Mouse (Mus musculus): Measurements from ENCODE around the gene Zfp385b.

Zfp385b gene

GRCm38 (mm10) chr2:77819539-77819938 is at the start of gene Zfp385b:
TSS of gene Zfp385b (minus strand) at chr2:77819639.
- in situ Hi-C loops (cut with MseI, MboI) = no loop called here

- in situ Hi-C loops (cut with MseI, MboI) = no loop called here
Observed at GRCm38 (mm10) chr2:77863934-77864333, 44.5 kb upstream of the Zfp385b start.

- in situ Hi-C loops (cut with MseI, MboI) = no loop called here
Observed at GRCm38 (mm10) chr2:77863522-77863921, 44.1 kb upstream of the Zfp385b start.

GRCm38 (mm10) chr2:77841464-77841863 is 22.0 kb upstream of the Zfp385b start:
- in situ Hi-C loops (cut with MseI, MboI) = no loop called here

- in situ Hi-C loops (cut with MseI, MboI) = no loop called here
Observed at GRCm38 (mm10) chr2:77839587-77839986, 20.1 kb upstream of the Zfp385b start.

- in situ Hi-C loops (cut with MseI, MboI) = no loop called here
Observed at GRCm38 (mm10) chr2:77838688-77839087, 19.2 kb upstream of the Zfp385b start.

GRCm38 (mm10) chr2:77835781-77836180 is 16.3 kb upstream of the Zfp385b start:
- in situ Hi-C loops (cut with MseI, MboI) = no loop called here

- in situ Hi-C loops (cut with MseI, MboI) = no loop called here
Observed at GRCm38 (mm10) chr2:77826133-77826828, 6.8 kb upstream of the Zfp385b start.

- in situ Hi-C loops (cut with MseI, MboI) = no loop called here
Observed at GRCm38 (mm10) chr2:77823026-77823425, 3.6 kb upstream of the Zfp385b start.

GRCm38 (mm10) chr2:77817357-77817894 is 2.0 kb downstream of the Zfp385b start:
- in situ Hi-C loops (cut with MseI, MboI) = no loop called here

- in situ Hi-C loops (cut with MseI, MboI) = no loop called here
Observed at GRCm38 (mm10) chr2:77816413-77817314, 2.8 kb downstream of the Zfp385b start.

- in situ Hi-C loops (cut with MseI, MboI) = no loop called here
Observed at GRCm38 (mm10) chr2:77815775-77816412, 3.5 kb downstream of the Zfp385b start.

GRCm38 (mm10) chr2:77814896-77815295 is 4.5 kb downstream of the Zfp385b start:
- in situ Hi-C loops (cut with MseI, MboI) = no loop called here

- in situ Hi-C loops (cut with MseI, MboI) = no loop called here
Observed at GRCm38 (mm10) chr2:77813029-77813428, 6.4 kb downstream of the Zfp385b start.

GRCm38 (mm10) chr2:77810748-77811147 is 8.7 kb downstream of the Zfp385b start:
- in situ Hi-C loops (cut with MseI, MboI) = no loop called here

- in situ Hi-C loops (cut with MseI, MboI) = no loop called here
Observed at GRCm38 (mm10) chr2:77804781-77805180, 14.7 kb downstream of the Zfp385b start.

- in situ Hi-C loops (cut with MseI, MboI) = no loop called here
Observed at GRCm38 (mm10) chr2:77802291-77802690, 17.1 kb downstream of the Zfp385b start.

- in situ Hi-C loops (cut with MseI, MboI) = no loop called here
Observed at GRCm38 (mm10) chr2:77801430-77801829, 18.0 kb downstream of the Zfp385b start.

- in situ Hi-C loops (cut with MseI, MboI) = no loop called here
Observed at GRCm38 (mm10) chr2:77801009-77801408, 18.4 kb downstream of the Zfp385b start.

- in situ Hi-C loops (cut with MseI, MboI) = no loop called here
Observed at GRCm38 (mm10) chr2:77797233-77797632, 22.2 kb downstream of the Zfp385b start.

- in situ Hi-C loops (cut with MseI, MboI) = no loop called here
Observed at GRCm38 (mm10) chr2:77795859-77796552, 23.4 kb downstream of the Zfp385b start.
